Mouse (Mus musculus) liver, postnatal 0 days (tissue): ENCODE data around the gene Klrb1a.

ENCODE experiments used
- CTCF ChIP-seq: sonication (generic); IDR thresholded peaks from 2 replicates; pipeline ENCODE4 v1.5.1; 2016; ENCODE audit warnings: antibody characterized with exemption, low read depth
- EP300 ChIP-seq: IDR thresholded peaks from 2 replicates; pipeline ENCODE4 v1.6.1; 2016; ENCODE audit warnings: antibody characterized with exemption, low read depth, mild to moderate bottlenecking

DNA sequence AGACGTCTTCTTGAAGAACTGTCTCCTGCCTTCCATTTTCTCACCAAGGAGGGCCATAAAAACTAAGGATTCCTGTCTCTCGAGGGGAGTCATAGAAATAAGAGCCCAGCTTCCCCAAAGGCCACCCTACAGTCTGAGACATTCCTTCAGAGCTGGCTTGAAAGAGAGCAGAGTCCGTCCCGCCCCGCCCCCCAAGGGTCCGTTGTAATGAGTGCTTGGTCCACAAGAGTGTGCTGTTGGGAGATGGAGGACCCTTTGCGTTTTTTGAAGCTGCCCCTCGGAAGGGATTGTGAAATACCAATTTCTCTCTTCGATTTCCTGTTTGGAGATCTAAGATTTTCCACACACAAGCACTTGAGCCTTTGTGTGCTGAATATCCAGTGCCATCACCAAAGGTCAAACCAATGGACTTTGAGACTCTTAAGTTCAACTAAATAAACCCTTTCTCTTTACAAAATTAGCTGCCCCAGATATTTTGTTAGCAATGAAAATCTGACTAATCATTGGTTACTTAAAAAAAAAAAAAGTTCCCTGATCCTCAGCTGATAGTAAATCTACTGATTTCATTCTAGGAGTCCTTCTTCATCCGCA is 39.2 kb downstream of the Klrb1a start:
- peak; percentile 60 for TF ChIP-seq CTCF
- TF ChIP-seq EP300 = no peak
